Mouse (Mus musculus): ENCODE measurements at regions not wholly inside any gene's neighbourhood (a gene's known extent, or its start where the extent isn't known, plus 50 kb on each side); places are given as distances from the start of the nearest gene placed in this dataset.

GRCm38 (mm10) chr7:145034385-145034784 lies 94.7 kb upstream of the Ccnd1 start:
- Histone ChIP-seq H3K27me3 (ENCODE audit: control insufficient read depth, insufficient read depth, low read length) (no peaks in the 10 kb centered on the region), H3K4me2 (ENCODE audit: low read depth, low read length) (no peak overlapping the region), H3K36me3 (ENCODE audit: control insufficient read depth, insufficient read depth, low read length) (no peaks in the 10 kb centered on the region), H3K9ac (ENCODE audit: low read length) (no peak overlapping the region), H3K4me1 (ENCODE audit: control insufficient read depth, insufficient read depth, low read length) (peaks cover 13% of the 10 kb centered on the region), H3K4me3 (replicated peaks; ENCODE audit: low read length) (no peak overlapping the region), H3K9me3 (replicated peaks; ENCODE audit: control insufficient read depth, low read length) (no peaks in the 10 kb centered on the region), H3K27ac (ENCODE audit: low read length) (no peak overlapping the region)
- 67% methylated on average over 1 of the region's 1 CpGs for WGBS
- no peak for ATAC-seq (ENCODE audit: insufficient read depth, low FRiP score)

GRCm38 (mm10) chr7:145031275-145031674 lies 91.5 kb upstream of the Ccnd1 start:
- H3K27ac ChIP-seq (ENCODE audit: low read length): no peak overlapping the region
- H3K9ac ChIP-seq (ENCODE audit: low read length): peak overlapping the region; percentile 63; the same call in 1 of the 2 replicates
- WGBS: 12% methylated on average over 7 of the region's 7 CpGs
- no peaks in the 10 kb centered on the region for H3K36me3 ChIP-seq (ENCODE audit: control insufficient read depth, insufficient read depth, low read length)
- H3K4me3 ChIP-seq (replicated peaks; ENCODE audit: low read length): peak overlapping the region; percentile 42
- H3K27me3 ChIP-seq (ENCODE audit: control insufficient read depth, insufficient read depth, low read length): no peaks in the 10 kb centered on the region
- H3K4me1 ChIP-seq (ENCODE audit: control insufficient read depth, insufficient read depth, low read length): peaks cover 13% of the 10 kb centered on the region
- peak; percentile 34; the same call in 1 of the 2 replicates for ATAC-seq (ENCODE audit: insufficient read depth, low FRiP score)
- peak overlapping the region; percentile 84 for H3K4me2 ChIP-seq (ENCODE audit: low read depth, low read length)
- no peaks in the 10 kb centered on the region for H3K9me3 ChIP-seq (replicated peaks; ENCODE audit: control insufficient read depth, low read length)

- WGBS: under 1% methylated on average over 22 of the region's 22 CpGs
- Histone ChIP-seq H3K4me1 (ENCODE audit: control insufficient read depth, insufficient read depth, low read length) (peaks cover 13% of the 10 kb centered on the region), H3K27me3 (ENCODE audit: control insufficient read depth, insufficient read depth, low read length) (no peaks in the 10 kb centered on the region), H3K9ac (ENCODE audit: low read length) (peak overlapping the region; percentile 63), H3K27ac (ENCODE audit: low read length) (peak overlapping the region; percentile 53; the same call in 1 of the 2 replicates), H3K4me2 (ENCODE audit: low read depth, low read length) (peak overlapping the region; percentile 84), H3K4me3 (replicated peaks; ENCODE audit: low read length) (peak overlapping the region; percentile 42), H3K36me3 (ENCODE audit: control insufficient read depth, insufficient read depth, low read length) (no peaks in the 10 kb centered on the region), H3K9me3 (replicated peaks; ENCODE audit: control insufficient read depth, low read length) (no peaks in the 10 kb centered on the region)
- peak; percentile 93 for ATAC-seq (ENCODE audit: insufficient read depth, low FRiP score)
Measured at GRCm38 (mm10) chr7:145030635-145031141, 91.0 kb upstream of the Ccnd1 start.

- Histone ChIP-seq H3K9me3 (replicated peaks; ENCODE audit: control insufficient read depth, low read length) (no peaks in the 10 kb centered on the region), H3K27ac (ENCODE audit: low read length) (no peak overlapping the region), H3K9ac (ENCODE audit: low read length) (no peak overlapping the region), H3K4me2 (ENCODE audit: low read depth, low read length) (no peak overlapping the region), H3K4me1 (ENCODE audit: control insufficient read depth, insufficient read depth, low read length) (peaks cover 13% of the 10 kb centered on the region), H3K27me3 (ENCODE audit: control insufficient read depth, insufficient read depth, low read length) (no peaks in the 10 kb centered on the region), H3K36me3 (ENCODE audit: control insufficient read depth, insufficient read depth, low read length) (no peaks in the 10 kb centered on the region), H3K4me3 (replicated peaks; ENCODE audit: low read length) (no peak overlapping the region)
- 82% methylated on average over 4 of the region's 4 CpGs for WGBS
- ATAC-seq (ENCODE audit: insufficient read depth, low FRiP score): no peak
Measured at GRCm38 (mm10) chr7:145029622-145030021, 89.9 kb upstream of the Ccnd1 start.

GRCm38 (mm10) chr7:145029124-145029523 lies 89.4 kb upstream of the Ccnd1 start:
- Histone ChIP-seq H3K36me3 (ENCODE audit: control insufficient read depth, insufficient read depth, low read length) (no peaks in the 10 kb centered on the region), H3K4me2 (ENCODE audit: low read depth, low read length) (no peak overlapping the region), H3K9me3 (replicated peaks; ENCODE audit: control insufficient read depth, low read length) (no peaks in the 10 kb centered on the region), H3K27me3 (ENCODE audit: control insufficient read depth, insufficient read depth, low read length) (no peaks in the 10 kb centered on the region), H3K9ac (ENCODE audit: low read length) (no peak overlapping the region), H3K4me3 (replicated peaks; ENCODE audit: low read length) (no peak overlapping the region), H3K4me1 (ENCODE audit: control insufficient read depth, insufficient read depth, low read length) (peaks cover 13% of the 10 kb centered on the region), H3K27ac (ENCODE audit: low read length) (no peak overlapping the region)
- ATAC-seq (ENCODE audit: insufficient read depth, low FRiP score): no peak
- WGBS: 48% methylated on average over 4 of the region's 4 CpGs

DNA sequence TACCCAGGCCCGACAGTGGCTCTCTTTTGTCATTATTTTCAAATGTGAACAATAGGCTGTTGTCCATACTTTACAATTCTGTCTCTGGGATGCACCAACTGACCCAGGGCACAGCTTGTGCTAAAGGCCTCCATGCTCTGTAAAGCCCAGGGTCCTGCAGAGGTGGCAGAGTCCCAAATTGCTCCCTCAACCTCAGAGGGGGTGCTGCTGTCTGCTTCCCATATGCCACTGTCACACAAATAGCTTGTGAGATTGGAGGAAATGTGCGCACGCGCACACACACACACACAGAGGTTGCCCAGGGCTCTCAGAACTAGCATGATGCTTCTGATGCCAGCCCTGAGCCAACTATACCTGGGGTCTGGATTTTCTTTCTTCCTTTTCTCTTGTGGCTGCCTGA lies 87.3 kb upstream of the Ccnd1 start:
- H3K9me3 ChIP-seq (replicated peaks; ENCODE audit: control insufficient read depth, low read length): no peaks in the 10 kb centered on the region
- WGBS: 88% methylated on average over 4 of the region's 4 CpGs
- no peak overlapping the region for H3K27ac ChIP-seq (ENCODE audit: low read length)
- H3K27me3 ChIP-seq (ENCODE audit: control insufficient read depth, insufficient read depth, low read length): no peaks in the 10 kb centered on the region
- peaks cover 13% of the 10 kb centered on the region for H3K4me1 ChIP-seq (ENCODE audit: control insufficient read depth, insufficient read depth, low read length)
- H3K4me3 ChIP-seq (replicated peaks; ENCODE audit: low read length): no peak overlapping the region
- no peaks in the 10 kb centered on the region for H3K36me3 ChIP-seq (ENCODE audit: control insufficient read depth, insufficient read depth, low read length)
- no peak for ATAC-seq (ENCODE audit: insufficient read depth, low FRiP score)
- no peak overlapping the region for H3K4me2 ChIP-seq (ENCODE audit: low read depth, low read length)
- H3K9ac ChIP-seq (ENCODE audit: low read length): no peak overlapping the region

- H3K27ac ChIP-seq (ENCODE audit: low read length): no peak overlapping the region
- H3K4me1 ChIP-seq (ENCODE audit: control insufficient read depth, insufficient read depth, low read length): peaks cover 8% of the 10 kb centered on the region; the same call in 1 of the 2 replicates
- no peaks in the 10 kb centered on the region for H3K9me3 ChIP-seq (replicated peaks; ENCODE audit: control insufficient read depth, low read length)
- WGBS: 89% methylated on average over 5 of the region's 5 CpGs
- H3K27me3 ChIP-seq (ENCODE audit: control insufficient read depth, insufficient read depth, low read length): no peaks in the 10 kb centered on the region
- H3K9ac ChIP-seq (ENCODE audit: low read length): no peak overlapping the region
- no peak overlapping the region for H3K4me2 ChIP-seq (ENCODE audit: low read depth, low read length)
- no peaks in the 10 kb centered on the region for H3K36me3 ChIP-seq (ENCODE audit: control insufficient read depth, insufficient read depth, low read length)
- no peak for ATAC-seq (ENCODE audit: insufficient read depth, low FRiP score)
- H3K4me3 ChIP-seq (replicated peaks; ENCODE audit: low read length): no peak overlapping the region
Measured at GRCm38 (mm10) chr7:145026014-145026285, 86.2 kb upstream of the Ccnd1 start.

GRCm38 (mm10) chr7:145025186-145026013 lies 85.7 kb upstream of the Ccnd1 start:
- H3K4me3 ChIP-seq (replicated peaks; ENCODE audit: low read length): no peak overlapping the region
- H3K36me3 ChIP-seq (ENCODE audit: control insufficient read depth, insufficient read depth, low read length): no peaks in the 10 kb centered on the region
- H3K9ac ChIP-seq (ENCODE audit: low read length): no peak overlapping the region
- H3K4me2 ChIP-seq (ENCODE audit: low read depth, low read length): no peak overlapping the region
- H3K27me3 ChIP-seq (ENCODE audit: control insufficient read depth, insufficient read depth, low read length): no peaks in the 10 kb centered on the region
- 32% methylated on average over 6 of the region's 6 CpGs for WGBS
- peak overlapping the region; percentile 47; the same call in 1 of the 2 replicates for H3K27ac ChIP-seq (ENCODE audit: low read length)
- peaks cover 4% of the 10 kb centered on the region; the same call in 1 of the 2 replicates for H3K4me1 ChIP-seq (ENCODE audit: control insufficient read depth, insufficient read depth, low read length)
- ATAC-seq (ENCODE audit: insufficient read depth, low FRiP score): peak; percentile 82
- no peaks in the 10 kb centered on the region for H3K9me3 ChIP-seq (replicated peaks; ENCODE audit: control insufficient read depth, low read length)

GRCm38 (mm10) chr7:145024651-145025050 lies 84.9 kb upstream of the Ccnd1 start:
- no peak for ATAC-seq (ENCODE audit: insufficient read depth, low FRiP score)
- peak overlapping the region; percentile 47; the same call in 1 of the 2 replicates for H3K27ac ChIP-seq (ENCODE audit: low read length)
- 72% methylated on average over 2 of the region's 2 CpGs for WGBS

More at GRCm38 (mm10) chr7:145024651-145025050, 84.9 kb upstream of the Ccnd1 start:
- Histone ChIP-seq H3K36me3 (ENCODE audit: control insufficient read depth, insufficient read depth, low read length) (no peaks in the 10 kb centered on the region), H3K4me3 (replicated peaks; ENCODE audit: low read length) (no peak overlapping the region), H3K4me2 (ENCODE audit: low read depth, low read length) (no peak overlapping the region), H3K9ac (ENCODE audit: low read length) (no peak overlapping the region), H3K4me1 (ENCODE audit: control insufficient read depth, insufficient read depth, low read length) (no peaks in the 10 kb centered on the region), H3K9me3 (replicated peaks; ENCODE audit: control insufficient read depth, low read length) (no peaks in the 10 kb centered on the region), H3K27me3 (ENCODE audit: control insufficient read depth, insufficient read depth, low read length) (no peaks in the 10 kb centered on the region)
